Mouse (Mus musculus) frontal cortex, postnatal 25 days (tissue): ENCODE results near the gene Hadhb.

Experiments
- DNase-seq, 2 experiments: peaks; one replicate each; pipeline ENCODE4 v3.0.0; 2022; ENCODE audit warnings: low spot score in 2 of 2

Gene Hadhb

DNA sequence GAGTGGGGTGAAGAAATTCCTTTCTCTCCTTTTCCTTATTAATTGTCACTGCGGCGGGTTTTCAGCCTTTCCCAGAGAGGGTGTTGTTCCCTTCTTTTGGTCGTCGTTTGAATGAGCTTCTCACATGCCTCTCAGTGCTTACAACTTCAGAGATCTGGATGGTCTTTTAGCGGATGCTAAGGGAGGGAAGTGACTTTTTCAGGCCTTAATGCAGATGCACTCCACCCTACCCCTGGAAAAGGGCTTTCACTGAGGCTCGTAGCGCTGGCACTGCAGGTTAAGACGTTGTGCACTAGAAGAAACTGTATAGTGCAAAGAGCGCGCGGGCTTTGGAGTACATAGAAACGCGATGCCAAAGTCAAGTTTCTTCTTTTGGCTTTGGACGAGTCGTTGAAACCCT lies 78.0 kb downstream of the Hadhb start:
- DNase-seq, result no peak

DNA sequence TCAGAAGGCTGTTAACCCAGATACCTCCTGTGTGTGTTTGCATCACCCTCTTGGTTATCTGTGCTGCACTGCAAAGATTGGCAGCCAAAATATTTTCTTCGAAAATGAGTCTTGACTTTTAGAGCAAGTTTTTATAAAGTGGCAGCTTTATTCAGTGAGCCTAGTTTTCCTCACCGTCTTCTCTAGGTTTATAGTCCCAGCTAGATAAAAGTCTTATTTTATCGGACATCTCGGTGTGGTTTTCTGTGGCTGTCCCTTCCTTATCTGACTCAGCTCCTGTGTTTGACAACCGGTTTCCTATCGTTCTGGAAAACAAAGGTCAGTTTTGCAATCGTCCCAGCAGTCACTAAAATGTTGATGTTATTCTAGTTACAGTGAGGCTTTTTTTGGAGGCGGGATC lies 78.9 kb downstream of the Hadhb start:
- no peak for DNase-seq
